Mouse (Mus musculus): ENCODE measurements around the gene Tnpo2.

DNA sequence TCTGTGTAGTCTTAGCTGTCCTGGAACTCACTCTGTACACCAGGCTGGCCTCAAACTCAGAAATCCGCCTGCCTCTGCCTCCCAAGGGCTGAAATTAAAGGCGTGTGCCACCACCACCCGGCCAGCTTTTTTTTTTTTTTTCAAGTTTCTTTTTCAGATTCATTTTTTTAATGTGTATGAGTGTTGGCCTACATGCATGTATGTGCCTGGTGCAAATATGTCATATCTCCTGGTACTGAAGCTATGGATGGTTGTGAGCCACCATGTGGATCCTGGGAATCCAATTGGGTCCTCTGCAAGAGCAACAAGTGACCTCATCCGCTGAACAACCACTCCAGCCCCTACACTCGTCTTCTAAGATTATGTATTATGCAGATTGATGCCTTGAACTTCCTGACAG lies 49.3 kb upstream of the Tnpo2 start:
- TF ChIP-seq CTCF (IDR thresholded peaks at IDR 0.05; ENCODE audit: low read depth) = no peak
- TF ChIP-seq EP300 (optimal IDR thresholded peaks at IDR 0.05) = no peak

All from stomach, postnatal 0 days (tissue).